Mouse (Mus musculus): ENCODE measurements around the gene Gpr156.

GRCm38 (mm10) chr16:37945031-37945796 is 28.9 kb downstream of the Gpr156 start:
- TF ChIP-seq CTCF (IDR thresholded peaks at IDR 0.05; ENCODE audit: control insufficient read depth, insufficient read depth, insufficient replicate concordance, low read depth, low read length) (no peak), POLR2A (IDR thresholded peaks at IDR 0.05; ENCODE audit: control insufficient read depth, low read depth, low read length) (no peak)

Data from testis, adult 2 months (tissue).